Mouse (Mus musculus) CD4-positive helper T cell, adult 2 months (primary cell): ENCODE results near the gene Tm4sf5.
"Not testable (repeated sequence)": the region's sequence is repeated elsewhere in the genome, so short reads cannot be mapped to it uniquely, and the experiment has no call there.

Source experiments
- DNase-seq: peaks from one replicate; pipeline ENCODE4 v3.0.0-alpha.2; 2012; ENCODE audit warnings: low read depth, missing footprints, low spot score

The Tm4sf5 gene

DNA sequence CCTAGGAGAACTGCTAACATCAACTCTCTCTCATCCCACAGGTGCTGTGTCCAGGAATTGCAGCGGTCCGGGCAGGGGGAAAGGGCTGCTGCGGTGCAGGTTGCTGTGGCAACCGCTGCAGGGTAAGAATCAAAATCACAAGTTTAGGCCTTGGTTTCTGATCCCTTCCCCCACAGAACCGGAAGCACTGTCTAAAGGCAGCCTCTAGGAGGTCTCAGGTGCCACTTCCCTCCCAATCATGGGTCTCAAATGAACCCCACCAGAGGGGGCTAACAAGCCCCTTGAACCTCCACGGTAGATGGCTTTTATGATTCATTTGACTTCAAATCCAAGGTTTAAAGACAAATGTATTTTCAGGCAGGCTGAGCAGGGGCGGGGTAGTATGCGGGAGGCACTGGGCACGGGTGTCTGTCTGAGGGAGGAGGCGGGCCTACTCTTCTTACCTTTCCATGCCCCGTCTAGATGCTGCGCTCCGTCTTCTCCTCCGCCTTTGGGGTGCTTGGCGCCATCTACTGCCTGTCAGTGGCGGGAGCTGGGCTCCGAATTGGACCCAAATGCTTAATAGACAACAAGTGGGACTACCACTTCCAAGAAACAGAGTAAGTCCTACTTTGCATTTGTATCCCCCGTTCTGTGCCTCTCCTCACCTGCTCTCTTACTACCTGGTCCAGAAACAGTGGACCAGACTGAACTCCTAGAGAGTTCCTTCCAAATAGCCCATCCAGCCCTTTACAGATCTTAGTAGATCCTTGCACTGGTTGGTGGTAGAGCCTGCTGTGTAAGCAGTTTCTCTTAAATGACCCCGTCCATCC, 4.9 kb downstream of the Tm4sf5 start:
- DNase-seq = peak; percentile 80

DNA sequence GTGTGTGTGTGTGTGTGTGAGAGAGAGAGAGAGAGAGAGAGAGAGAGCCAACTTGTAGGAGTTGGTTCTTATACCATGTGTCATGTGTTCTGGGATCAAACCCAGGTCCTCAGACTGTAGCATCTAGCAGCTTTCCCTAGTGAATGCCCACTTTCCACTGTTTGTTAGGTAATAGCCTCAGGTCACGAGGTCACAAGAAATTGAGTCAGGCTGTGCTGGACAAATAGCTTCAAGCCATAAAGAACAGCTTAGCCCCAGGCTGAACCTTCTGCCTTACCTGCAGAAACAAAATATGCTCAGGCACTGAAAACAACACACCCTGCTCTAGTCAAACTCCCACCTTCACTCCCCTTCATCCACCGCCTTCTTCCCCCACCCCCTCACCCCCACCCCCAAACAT, 6.2 kb downstream of the Tm4sf5 start:
- no peak for DNase-seq

DNA sequence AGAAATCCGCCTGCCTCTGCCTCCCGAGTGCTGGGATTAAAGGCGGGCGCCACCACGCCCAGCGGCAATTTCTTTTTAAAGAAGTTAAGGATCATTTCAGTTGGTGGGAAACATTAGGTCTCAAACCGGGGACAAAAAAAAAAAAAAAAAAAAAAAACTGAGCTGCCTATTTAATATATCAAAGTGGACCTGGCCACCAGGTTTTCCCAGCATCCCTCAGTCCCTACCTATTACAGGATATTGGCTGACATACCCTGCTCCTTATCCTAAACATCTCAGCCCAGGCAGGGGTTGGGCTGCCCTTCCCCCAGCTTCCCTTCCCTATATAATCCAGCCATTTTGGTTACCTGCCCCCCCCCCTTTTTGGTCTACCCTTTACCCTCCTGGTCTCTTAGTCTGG, 6.8 kb downstream of the Tm4sf5 start:
- DNase-seq = no peak

DNA sequence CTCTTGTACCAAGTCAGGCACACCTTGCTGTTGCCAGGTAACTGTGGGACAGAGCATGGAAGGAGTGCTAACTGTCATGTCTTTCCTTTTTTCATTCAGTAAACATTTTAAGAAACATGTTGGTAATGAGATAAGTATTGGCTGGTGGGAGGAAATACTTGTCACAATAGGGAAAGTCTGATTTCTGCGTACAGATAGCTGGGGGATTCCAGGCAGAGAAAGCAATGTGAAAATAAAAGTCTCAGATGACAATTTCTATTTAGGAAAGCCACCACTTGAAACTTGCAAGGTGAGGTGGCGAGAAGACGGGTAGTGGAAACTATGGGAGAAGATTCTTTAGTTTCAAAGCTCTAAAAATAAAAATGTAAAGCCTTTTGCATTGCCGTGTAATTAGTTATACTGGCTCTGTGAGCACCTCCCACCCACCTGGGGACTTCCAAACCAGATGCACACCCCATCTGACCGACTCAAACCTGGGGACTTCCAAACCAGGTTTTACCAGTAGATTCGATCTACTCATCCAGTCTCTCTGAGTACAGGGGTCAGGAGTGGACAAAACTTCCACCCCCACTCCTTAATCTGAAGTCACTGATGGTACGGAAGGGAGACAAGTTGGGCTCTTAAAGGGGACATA, 7.8 kb downstream of the Tm4sf5 start:
- peak; percentile 41 for DNase-seq

DNA sequence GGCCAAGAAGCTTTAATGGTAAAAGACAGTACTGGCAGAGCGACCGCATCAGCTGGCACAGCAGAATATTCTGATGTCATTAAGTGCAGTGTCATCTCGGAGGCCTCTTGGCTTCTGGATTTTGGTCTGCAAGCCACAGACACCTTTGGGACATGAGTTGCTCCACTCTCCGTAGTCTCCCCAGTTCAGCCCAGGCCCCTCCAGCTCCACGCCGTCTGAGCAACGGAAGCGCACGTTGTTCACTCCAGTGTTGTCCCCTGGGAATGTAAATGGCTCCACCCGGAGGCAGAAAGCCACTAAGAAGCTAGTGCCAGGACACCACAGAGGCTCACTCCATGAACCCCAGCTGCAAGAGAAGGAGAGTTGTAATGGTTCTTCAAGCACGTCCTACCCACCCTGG, 8.5 kb downstream of the Tm4sf5 start:
- DNase-seq = no peak

DNA sequence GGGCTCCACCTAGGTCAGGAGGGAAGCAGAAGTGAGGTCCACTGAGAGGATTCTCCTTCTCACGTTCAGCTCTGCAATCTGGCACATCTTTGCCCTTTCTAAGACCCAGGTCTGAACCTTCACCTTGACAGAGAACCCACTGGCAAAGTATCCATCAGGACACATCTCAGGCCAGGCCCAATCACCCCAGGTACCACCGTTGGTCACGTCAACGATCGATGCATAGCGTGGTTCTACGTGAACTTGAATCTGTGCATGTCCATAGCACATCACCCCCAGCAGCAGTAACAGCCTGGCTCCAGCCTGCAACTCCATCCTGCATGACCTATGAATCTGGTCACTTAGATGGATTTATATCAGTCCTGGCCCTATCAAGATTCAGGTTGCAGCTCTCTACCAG, 9.2 kb downstream of the Tm4sf5 start, which contains the start of gene Vmo1:
TSS of gene Vmo1 (minus strand) at position 329 of the 400 bp plus-strand sequence.
- no peak for DNase-seq

DNA sequence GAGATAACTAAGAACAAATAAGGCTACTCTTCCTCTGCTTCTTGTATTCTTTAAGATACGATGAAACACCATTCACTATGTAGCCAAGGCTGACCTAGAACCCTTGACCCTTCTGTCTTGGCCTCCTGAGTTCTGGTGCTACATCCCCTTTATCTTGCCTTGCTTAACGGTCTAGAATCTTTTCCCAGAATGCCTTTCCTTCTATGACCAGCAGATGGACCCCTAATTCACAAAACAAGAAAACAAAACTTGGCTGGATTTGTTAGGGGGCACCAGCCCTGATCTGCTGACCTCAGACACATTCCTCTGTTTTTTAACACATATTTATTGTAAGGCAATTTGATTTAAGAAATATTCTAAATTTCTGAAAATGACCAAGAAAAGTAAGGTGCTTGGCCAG, 11.3 kb downstream of the Tm4sf5 start:
- DNase-seq = peak; percentile 62

DNA sequence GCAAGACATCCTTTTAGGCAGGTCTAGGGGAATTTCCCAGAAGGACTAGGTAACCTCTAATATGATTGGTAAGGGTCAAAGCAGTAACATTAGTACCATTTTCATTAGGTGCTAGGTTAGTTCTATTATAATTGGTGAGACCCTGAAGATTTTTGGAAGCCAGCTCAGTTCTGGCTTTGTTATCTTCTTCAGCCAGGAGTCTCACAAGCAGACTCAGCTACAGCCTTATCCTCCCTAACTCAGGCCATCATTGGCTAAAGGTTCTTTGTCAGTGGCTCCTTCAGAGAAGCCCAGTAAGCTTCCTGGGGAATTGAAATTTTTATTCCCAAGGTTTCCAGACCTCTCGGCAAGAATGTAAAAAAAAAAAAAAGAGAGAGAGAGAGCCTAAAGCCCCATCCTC, 13.4 kb downstream of the Tm4sf5 start:
- no peak for DNase-seq

DNA sequence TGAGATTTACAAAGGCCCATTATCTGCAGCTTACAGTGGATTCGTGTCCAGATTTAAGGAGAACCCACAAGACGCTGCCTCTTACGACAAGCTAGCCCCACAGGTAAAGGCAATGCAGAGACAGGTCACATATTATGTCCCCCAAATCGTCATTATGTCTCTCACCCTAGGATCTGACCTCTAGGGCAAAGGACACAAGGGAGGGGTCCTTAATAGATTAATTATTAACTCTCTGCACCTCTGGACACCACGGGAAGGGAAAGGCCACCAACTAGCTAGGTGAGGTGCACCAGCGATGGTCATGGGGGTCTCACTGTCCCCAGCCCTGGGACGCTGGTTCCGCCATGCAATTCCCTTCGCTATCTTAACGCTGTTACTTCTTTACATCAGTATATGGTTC, 13.9 kb downstream of the Tm4sf5 start, which contains the start of gene Gltpd2:
TSS of gene Gltpd2 (plus strand) at position 274 of the 400 bp plus-strand sequence.
- no peak for DNase-seq

DNA sequence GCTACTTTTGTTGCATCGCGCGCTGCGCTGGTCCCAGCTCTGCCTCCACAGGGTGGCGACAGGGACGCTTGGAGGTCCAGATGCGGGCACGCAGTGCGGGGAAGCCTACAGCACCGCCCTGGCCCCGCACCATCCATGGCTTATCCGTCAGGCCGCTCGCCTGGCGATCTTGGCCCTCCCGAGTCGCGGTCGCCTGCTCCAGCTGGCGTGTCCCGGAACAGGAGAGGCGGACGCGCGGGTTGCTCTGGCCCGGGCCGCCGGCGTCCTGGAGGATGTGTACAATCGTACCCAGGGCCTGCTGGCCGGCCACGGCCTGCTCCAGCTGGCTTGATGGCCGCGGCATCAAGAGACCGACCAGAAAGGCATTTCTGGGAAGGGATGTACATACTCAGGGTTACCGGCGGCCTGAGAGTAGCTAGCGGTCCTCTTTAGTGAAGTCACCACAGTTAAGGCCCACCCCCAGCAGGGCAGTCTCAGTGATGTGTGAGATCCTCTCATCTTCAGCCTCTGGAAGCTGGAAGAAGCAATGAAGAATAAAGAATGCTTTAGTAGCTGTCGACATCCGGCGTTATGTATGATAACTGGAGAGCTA, 15.2 kb downstream of the Tm4sf5 start:
- DNase-seq = no peak

DNA sequence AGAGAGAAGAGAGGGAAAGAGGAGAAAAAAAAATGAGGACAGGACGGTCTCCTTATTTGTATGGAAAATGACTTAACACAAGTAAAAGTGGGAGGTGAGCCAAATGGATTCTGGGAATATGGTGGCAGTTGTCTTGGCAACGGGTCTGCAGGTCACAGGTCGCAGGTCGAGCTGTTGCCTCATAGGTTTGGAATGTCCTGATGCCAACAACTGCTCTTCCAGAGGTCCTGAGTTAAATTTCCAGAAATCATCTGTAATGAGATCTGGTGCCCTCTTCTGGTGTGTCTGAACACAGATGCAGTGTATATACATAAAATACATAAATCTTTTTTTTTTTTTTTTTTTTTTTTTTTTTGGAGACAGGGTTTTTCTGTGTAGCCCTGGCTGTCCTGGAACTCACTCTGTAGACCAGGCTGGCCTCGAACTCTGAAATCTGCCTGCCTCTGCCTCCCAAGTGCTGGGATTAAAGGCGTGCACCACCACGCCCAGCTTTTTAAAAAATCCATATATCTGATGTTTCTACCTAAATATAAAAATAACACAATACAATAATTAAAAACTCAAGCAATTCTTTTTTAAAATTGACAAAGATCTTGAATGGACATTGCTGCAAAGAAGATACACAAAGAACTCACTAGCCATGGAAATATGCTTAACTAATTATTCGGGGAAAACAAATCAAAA, 18.4 kb downstream of the Tm4sf5 start:
- DNase-seq = not testable (repeated sequence)

DNA sequence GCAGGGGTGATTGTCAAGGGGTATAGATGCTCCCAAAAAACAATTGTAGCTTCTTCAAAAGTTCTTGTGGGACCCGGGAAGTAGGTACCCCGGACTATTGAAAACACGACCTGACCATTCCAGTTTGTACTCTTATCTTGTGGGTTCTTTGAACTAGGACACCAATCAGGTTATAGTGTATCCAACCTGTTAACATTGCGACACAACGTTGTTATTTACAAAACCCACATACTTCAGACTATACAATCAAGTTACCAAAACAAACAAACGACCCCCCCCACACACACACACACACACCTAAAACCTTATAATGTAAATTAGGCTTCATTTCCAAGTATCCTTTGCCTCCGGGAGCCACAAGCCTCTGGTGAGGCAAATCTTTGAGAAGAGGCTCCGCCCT, 19.7 kb downstream of the Tm4sf5 start:
- no peak for DNase-seq

DNA sequence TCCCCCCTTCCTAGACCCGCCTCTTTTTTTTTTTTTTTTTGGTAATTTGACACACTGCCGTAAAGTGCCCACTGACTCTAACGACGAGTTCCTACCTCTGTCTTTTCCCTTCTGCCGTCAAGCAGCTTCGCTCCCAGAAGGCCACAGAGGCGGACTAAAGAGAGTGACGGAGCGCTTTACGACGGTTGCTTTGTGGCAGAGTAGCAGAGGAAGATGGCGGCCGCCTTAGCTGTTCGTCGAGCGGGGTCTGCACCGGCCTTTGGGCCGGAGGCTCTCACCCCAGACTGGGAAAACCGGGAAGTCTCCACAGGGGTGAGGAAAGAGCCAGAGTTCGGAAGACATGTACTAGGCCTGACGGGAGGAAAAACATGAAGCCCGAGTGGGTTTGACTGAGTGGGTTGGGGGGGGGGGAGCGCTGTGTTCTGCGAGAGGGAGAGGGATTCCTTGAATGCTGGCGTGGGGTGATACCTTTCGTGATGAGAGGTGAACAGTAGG, 20.2 kb downstream of the Tm4sf5 start, which contains the start of gene Psmb6:
TSS of gene Psmb6 (plus strand) at position 184 of the 495 bp plus-strand sequence.
- DNase-seq = peak; percentile 97

DNA sequence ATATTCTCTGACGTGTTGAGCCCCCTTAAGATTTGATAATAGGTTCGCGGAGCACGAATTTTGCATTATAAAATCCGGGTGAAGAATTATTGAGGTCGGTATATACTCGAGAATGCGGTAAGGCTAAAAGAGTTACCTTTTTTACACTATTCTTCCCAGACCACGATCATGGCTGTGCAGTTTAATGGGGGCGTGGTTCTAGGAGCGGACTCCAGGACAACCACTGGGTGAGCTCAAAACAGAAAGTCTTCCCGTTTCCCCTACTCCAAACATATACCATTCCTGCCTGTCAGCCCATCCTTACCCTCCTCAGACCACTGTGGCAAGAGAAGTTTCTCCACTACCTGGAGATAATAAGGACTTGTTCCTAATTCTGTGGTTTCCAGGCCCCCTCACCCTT, 20.7 kb downstream of the Tm4sf5 start:
- DNase-seq = no peak

DNA sequence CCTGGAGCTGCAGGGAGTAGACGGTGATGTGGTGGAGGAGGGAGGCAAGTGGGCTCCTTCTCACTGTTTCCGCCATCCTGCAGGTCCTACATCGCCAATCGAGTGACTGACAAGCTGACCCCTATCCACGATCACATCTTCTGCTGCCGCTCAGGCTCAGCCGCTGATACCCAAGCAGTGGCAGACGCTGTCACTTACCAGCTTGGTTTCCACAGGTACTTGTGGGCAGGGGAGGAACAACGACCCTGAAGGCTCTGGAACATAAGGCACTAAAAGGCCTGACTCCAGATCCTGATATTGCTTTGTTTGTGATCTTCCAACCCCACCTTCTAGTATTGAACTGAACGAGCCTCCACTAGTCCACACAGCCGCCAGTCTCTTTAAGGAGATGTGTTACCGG, 21.2 kb downstream of the Tm4sf5 start:
- no peak for DNase-seq

DNA sequence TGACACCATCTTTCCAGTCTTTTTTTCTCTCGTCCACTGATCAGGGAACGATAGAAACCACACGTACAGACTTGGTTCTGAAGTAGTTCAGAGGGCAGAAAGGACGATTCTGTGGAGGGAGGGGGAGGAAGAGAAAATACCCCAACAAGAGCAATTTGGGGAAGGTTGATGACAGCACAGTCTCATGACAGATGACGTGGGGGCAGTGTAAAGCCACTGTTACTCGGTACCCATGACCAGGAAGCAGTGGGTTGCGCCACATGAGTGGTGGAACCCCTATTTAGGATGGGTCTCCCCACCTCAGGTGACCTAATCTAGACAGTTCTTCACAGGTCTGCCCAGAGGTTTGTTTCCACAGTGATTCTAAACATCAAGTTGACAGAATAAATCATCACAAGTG, 23.6 kb downstream of the Tm4sf5 start:
- no peak for DNase-seq

DNA sequence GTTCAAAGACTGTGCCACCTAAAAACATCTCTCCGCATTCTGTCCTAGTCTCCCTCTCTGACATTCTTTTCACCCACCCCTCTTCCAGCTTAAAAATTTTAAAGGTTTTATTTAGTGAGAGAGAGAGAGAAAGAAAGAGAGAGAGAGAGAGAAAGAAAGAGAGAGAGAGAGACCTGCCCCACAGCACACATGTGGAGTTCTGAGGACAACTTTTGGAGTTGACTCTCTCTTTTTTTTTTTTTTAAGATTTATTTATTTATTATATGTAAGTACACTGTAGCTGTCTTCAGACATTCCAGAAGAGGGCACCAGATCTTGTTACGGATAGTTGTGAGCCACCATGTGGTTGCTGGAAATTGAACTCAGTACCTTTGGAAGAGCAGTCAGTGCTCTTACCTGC, 26.0 kb downstream of the Tm4sf5 start:
- DNase-seq = not testable (repeated sequence)

DNA sequence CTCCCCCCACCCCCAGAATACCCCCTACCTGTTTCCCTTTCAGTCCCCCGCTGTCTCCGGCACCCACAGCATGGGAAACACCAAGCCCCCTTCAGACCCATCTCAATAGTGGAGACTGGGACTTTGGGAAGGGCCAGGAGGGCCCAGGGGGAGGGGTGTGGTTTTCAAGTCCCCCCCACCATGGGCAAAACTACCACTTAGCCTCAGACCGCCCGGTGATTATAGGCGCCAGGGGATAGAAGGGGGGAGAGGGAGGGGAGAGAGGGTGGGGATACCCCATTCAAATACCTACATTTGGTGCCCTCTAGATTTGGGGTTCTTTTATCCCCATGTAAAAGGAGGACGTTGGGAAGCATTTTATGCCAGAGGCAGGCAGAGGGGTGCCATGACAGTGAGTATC, 27.8 kb downstream of the Tm4sf5 start, which contains the start of gene Gm40193:
TSS of gene Gm40193 (minus strand) at position 101 of the 400 bp plus-strand sequence.
- no peak for DNase-seq

DNA sequence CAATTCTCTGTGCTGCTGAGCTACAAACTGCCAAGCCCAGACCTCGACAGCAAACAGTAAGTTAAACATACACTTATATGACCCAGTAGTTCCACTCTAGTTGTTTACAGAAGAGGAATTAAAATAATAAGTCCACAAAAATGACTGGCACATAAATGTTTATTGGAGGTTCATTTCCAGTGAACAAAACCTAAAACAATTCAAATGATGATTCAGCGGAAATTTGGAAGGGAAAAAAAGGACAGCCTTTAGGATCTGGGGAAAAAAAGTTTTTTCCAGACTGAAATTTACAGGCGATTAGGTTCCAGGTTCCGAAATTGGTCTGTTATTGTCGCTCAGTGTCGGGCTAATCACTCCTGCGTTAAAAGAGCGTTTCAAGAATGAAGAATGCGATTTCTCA, 34.4 kb downstream of the Tm4sf5 start:
- no peak for DNase-seq

DNA sequence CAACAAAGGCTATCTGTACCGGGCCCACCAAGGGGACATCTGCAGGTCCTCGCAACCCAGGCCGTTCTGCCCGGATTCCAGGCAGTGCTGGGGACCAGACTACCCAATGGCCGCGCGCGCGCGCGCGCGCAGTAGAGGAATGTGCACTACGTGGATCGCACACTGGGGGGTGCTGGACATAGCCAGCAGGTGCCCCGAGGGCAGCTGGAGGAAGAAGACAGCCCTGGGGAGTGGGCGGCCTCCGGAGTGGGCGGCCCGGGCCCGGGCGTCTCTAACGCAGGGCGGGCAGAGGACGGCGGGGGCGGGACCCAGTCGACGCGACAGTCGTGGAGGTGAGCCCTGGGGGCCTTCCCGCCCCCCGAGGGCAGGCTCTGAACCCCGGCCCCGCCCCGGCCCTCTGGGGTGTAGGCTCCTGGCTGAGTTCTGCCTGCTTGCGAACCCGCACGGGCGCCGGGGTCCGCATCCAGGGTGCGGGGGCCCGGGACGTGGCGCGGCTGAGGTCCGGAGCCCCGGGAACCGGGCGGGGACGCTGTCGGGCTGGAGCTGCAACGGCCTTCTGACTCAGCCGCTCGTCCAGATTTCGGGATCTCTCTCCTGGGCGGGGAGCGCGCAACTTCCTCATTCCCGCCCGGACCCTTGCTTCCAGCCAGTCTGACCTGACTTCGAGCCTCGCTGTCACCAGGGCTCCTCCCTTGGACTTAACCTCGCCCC, 35.0 kb downstream of the Tm4sf5 start, which contains the start of gene Pld2:
TSS of gene Pld2 (plus strand) at position 188 of the 711 bp plus-strand sequence.
- DNase-seq = peak; percentile 93

DNA sequence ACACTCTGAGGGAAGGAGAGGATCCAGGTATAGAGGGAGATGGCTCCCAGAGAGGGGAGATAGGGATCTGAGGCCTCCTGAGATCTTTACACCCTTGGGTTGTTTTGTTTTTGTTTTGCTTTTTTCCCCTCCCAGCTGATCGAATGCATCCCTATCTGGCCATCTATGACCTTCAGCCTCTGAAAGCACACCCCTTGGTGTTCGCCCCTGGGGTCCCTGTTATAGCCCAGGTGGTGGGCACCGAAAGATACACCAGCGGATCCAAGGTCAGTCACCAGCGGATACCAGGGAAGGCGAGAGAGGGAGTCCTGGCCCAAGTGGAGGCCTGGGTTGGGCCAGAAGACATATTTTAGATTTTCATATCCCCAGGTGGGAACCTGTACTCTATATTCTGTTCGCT, 35.9 kb downstream of the Tm4sf5 start:
- no peak for DNase-seq
